Mouse (Mus musculus) heart, postnatal 0 days (tissue): ENCODE results near the gene Dbf4.

ENCODE experiments used
- CTCF ChIP-seq: IDR thresholded peaks from 2 replicates; pipeline ENCODE4 v1.5.1; 2016; ENCODE audit warnings: antibody characterized with exemption, control low read depth, low read depth
- EP300 ChIP-seq: IDR thresholded peaks from 2 replicates; pipeline ENCODE4 v1.6.1; 2016; ENCODE audit warnings: antibody characterized with exemption, low read depth

DNA sequence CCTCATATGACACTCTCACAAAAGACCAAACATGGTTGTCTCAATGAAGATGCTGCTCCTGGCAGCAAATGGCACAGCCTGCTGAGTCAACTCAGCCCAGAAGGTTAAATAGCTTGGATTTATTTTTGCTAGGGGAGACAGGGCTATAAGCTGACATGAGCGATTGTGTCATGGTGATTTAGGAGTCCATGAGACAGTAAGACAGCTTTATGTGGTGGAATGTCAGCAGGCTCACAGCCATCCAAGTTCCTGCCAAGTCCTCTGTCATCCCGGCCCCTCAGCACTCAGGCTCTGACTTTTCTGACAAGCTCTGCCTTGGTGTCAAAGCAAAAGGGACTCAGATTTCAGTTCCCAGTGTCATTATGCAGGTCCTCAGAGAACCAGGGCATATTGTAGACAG, 66.2 kb downstream of the Dbf4 start:
- no peak for TF ChIP-seq CTCF
- TF ChIP-seq EP300 = no peak
